Mouse (Mus musculus) liver, adult (tissue): ENCODE measurements around the gene Slc35a2.

Experiments
- GATA4 ChIP-seq: IDR thresholded peaks from 2 replicates; pipeline ENCODE4 v1.6.1; 2014; ENCODE audit warnings: mild to moderate bottlenecking, low read length; ENCODE audit not compliant: insufficient replicate concordance

Gene Slc35a2

DNA sequence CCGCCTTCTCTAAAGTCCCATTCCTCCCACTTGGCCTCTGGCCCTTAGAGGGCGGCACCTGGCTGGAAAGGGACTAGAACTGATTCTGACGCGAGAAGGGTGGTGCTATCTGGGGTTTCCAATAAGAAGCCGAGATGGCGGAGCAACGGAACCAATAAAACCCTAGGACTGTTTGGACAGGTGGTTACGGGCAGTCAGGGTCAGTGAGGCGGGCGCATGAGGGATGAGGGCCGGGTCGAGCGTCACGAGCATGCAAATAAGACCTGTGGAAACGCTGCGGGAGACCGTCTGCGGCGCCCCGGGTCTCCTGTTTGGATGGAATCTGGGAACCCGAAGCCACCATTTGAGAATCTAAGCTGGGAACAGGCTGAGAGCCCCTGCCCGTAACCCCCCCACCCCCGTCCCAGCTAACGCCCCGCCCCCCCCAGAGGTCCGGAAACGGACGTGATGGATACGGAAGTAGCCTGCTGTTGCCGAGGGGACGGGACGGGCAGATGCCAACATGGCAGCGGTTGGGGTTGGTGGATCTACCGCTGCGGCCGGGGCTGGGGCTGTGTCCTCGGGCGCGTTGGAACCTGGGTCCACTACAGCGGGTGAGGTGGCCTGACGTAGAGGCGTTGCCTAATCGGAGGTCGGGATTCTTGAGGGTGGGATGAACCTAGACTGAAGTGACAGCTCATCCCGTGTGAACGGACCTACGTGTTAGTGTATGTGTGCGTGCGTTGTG lies at the start of gene Slc35a2:
TSS of gene Slc35a2 (plus strand) at position 188 of the 727 bp plus-strand sequence.
- TF ChIP-seq GATA4, result no peak

GRCm38 (mm10) chrX:7837146-7837545 lies 46.7 kb upstream of the Slc35a2 start:
- TF ChIP-seq GATA4, result no peak

DNA sequence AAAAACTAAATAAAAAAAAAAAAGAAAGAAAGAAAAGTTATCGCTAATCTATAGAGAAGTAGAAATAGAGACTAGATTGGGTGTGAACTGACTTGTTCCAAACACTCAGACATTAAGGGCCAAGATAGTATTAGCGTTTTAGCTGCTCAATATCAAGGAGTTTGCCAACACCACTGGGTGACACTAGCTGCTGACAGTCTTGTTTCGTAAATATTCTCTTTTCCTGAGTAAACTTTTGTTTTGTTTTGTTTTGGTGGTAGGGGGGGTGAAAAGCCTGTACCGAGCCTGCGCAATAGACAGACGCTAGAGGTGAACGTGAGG lies 43.0 kb upstream of the Slc35a2 start:
- TF ChIP-seq GATA4, result no peak

- peak; percentile 39; the same call in 1 of the 2 replicates for TF ChIP-seq GATA4
Measured at GRCm38 (mm10) chrX:7841163-7842162, 42.4 kb upstream of the Slc35a2 start, which contains the start of gene Otud5. Gene Otud5 (plus strand): TSS chrX:7841364.

DNA sequence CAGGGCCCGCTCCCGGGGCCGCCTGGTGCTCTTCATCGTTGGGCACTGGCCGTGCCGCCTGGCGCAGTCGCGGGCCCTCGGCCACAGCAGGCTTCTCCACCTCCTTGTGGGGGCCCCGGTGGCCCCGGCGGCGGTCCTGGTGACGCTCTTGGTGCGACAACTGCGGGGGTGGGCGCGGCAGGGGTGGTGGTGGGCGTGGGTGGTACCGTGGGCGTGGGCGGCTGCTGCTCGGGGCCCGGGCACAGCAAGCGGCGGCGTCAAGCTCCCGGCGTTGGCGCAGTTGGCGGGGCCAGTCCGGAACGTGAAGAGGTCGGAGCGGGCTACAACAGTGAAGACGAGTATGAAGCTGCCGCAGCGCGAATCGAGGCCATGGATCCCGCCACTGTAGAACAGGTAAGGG lies 41.5 kb upstream of the Slc35a2 start:
- no peak for TF ChIP-seq GATA4

DNA sequence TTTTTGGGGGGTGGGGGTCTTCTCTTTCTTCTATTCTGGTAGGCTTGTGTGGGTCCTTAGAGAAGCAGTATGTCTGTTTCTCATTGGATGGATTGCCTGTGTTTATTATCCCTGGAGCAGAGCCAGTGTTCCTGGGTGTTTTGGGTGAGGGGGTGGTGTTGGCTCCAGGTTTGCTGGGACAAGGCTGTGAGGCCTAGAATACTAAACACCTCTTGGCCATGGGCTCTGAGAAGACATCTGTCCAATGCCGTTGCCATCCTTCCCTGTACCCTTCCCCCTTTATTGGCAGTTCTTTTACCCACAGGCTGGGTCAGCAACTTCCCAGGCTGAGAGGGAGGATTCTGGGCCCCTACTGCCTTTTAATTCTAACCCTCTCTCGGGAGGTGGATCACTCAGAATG lies 36.0 kb upstream of the Slc35a2 start:
- no peak for TF ChIP-seq GATA4

GRCm38 (mm10) chrX:7854578-7854977 lies 29.2 kb upstream of the Slc35a2 start:
- no peak for TF ChIP-seq GATA4

GRCm38 (mm10) chrX:7859191-7859753 lies 24.6 kb upstream of the Slc35a2 start:
- TF ChIP-seq GATA4, result no peak

GRCm38 (mm10) chrX:7863181-7863580 lies 20.6 kb upstream of the Slc35a2 start:
- TF ChIP-seq GATA4, result no peak

DNA sequence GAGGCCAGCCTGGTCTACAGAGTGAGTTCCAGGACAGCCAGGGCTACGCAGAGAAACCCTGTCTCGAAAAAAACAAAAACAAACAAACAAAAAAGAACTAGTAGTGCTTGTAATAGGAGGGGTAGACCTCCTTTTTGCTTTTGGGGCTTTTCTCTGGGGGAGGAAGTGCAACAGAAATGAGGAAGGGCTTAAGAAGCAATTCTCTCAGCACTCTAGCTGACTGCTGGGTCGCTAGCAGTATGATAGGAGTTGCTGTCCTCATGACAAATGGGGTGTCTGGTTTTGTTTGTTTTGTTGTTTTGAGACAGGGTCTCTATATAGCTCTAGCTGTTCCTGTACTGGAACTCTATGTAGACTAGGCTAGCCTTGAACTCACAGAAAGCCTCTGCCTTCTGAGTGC lies 19.3 kb upstream of the Slc35a2 start:
- TF ChIP-seq GATA4, result no peak

DNA sequence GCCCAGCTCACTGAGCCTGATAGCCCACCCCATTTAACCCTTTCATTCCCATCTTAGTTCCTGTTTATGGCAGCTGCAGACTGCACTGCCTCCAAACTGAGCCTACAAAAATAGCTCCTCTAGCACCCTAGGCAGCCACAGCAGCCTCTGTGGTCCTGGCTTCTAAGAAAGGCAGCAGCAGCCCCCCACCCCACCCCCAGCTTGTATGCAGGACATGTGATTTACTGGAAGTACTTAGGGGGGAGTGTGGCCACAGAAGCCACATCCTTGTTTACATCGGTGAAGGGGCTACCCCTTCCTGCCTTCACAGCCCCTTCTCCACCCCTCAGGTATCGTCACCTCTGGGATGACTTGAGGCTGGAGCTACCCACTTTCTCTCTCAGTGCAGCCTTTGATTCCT lies 18.5 kb upstream of the Slc35a2 start:
- TF ChIP-seq GATA4, result no peak

DNA sequence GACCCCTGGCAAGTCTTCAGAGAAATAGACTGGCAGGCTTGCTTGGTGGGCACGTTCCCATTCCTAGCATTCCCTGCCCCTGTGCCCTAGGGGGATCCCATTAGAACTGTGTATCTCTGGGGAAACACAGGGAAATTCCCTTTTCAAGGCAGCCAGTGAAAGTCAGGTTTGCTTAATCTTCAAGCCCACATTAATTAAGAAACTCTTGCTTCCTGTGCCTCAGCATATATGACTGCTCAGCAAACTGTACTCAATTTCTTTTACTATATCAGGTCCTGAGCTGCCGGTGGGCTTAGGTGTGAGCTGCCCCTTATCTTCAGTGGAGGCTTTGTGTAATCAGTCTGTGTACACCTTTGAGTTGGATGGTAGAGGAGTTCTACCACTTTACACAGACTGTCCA lies 18.0 kb upstream of the Slc35a2 start:
- no peak for TF ChIP-seq GATA4

DNA sequence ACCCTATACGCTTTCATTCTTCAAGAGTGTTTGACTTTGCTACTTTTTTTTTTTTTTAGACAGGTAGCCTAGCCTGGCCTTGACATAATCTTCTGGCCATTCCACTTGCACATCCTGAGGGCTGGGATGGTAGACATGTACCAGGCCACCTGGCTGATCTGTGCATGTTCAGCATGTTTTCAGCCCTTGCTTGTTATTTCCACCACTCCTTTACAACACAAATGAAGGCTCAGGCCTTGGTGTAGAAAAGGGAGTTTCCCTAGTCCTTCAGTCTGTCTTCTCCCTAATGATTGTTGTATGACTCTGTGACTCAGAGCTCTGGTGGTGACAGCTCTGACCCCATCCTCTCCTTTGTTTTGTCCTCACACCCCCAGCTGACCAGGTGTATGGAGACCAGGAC lies 16.7 kb upstream of the Slc35a2 start:
- TF ChIP-seq GATA4, result no peak

DNA sequence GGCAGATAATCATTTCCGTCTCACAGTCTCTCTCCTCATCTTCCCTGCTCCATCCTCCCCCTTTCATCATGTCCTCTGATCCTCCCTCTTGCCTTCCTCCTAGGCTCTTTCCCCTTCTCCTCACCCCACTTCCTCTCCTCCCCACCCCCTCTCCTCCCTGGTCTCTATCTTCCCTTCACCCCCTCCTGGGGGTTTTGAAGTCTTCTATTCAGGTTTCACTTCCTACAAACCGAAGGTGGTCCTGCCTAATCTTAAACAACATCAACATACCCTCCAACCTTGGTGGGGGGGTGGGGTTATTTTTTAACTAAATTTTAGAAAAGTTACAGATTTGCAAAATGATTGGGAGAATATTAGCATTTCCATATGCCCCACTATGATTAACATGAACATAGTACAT lies 15.3 kb upstream of the Slc35a2 start:
- no peak for TF ChIP-seq GATA4

DNA sequence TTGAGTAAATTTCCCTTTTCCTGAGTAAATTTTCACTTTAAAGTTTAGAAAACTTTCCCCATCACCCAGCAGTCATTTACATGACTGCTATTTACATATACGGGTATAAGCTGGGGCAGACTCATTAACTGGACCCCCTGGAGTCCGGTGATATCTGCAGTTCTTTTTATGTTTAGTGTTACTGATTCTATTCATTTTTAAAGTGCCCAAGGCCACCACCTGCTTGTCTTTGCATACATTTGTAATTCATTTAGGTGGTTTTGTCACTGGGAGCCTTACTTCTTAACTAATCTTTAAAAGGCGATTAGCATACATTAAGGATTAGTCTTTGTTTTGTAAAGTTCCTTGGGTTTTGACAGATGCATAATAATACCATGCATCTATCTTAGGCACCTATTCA lies 14.0 kb upstream of the Slc35a2 start:
- no peak for TF ChIP-seq GATA4

DNA sequence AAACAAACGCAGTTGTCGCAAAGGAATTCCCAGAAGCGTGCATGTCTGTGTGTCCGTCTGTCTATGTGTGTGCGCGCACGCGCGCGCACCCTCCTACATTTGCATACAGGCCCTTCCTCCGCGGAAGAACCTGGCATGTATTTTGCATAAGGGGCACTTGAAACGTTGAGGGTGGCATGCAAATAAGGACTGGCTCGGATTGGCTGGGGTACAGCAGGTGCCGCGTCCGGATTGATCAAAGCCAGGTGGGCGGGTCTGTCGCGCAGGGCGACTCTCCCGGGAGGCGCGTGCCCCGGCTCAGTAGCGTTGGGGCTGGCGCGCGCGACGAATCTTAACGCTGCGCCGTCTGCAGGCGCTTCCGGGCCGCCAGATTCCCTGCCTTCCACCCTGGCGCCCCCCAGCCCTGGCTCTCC lies 5.8 kb upstream of the Slc35a2 start, which contains the start of gene Pim2:
TSS of gene Pim2 (plus strand) at position 256 of the 413 bp plus-strand sequence.
- TF ChIP-seq GATA4, result no peak
